Mouse (Mus musculus): Measurements from ENCODE around the gene Lss. TPM values are rescaled to one million over a fixed set of nuclear protein-coding genes. Genes with fewer than 3 reads are reported as not detected.

Lss gene
- polyA plus RNA-seq (2014; fragmentation: Illumina TruSeq; extraction: RNeasy Lipid Tissue Mini Kit (QIAGEN cat#74804); ENCODE audit: insufficient read depth, low read depth, low replicate concordance) = 8.2 TPM

DNA sequence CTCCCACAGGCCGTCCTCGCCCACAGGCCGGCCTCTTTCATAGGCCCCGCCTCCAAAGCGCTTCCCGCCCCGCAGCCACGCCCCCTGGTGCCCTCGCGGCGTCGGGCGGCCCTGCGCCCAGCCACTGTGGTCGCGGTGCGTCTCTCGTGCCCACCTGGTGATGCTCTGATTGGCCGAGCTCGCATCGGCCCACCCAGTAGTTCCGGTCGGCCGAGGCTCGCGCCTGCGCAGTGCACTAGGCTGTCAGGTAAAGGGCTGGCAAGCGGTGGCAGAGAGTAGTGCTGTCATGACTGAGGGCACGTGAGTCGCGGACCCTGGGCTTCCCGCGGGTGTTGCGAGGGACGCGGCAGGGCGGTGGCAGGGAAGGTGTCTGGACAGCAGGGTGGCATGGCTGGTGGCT lies at the start of gene Lss:
Lss (plus strand) TSS at position 214 of the 400 bp plus-strand sequence.

DNA sequence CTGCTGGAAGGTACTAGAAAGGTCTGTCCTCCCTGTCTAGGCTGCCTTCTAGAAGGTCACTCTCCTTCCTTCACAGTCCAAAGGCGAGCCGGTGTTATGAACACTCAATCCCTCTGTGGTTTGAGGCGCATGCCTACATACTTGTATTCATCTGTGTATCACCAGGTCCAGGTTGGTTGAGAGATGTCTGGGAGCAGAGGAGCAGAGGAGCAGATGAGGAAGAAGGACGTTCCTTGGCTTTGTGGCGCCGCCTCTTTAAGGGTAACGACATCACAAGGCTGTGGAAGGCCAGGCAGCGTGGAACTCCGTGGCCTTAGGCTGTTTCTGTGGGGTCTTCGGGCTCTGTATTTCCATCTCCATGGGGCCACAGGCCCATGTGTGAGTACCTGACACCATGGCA lies 30.6 kb downstream of the Lss start, which contains the start of gene Spatc1l:
Spatc1l (plus strand) TSS at position 301 of the 400 bp plus-strand sequence.

GRCm38 (mm10) chr10:76575374-76575773 lies 44.0 kb downstream of the Lss start, which contains the start of gene Ftcd:
Gene Ftcd (plus strand): TSS chr10:76575648.

Other genes with a start within 250 kb of the Lss start
- 6.0 TPM for gene Dip2a, start 186.3 kb upstream of the Lss start, polyA plus RNA-seq (2014; fragmentation: Illumina TruSeq; extraction: RNeasy Lipid Tissue Mini Kit (QIAGEN cat#74804); ENCODE audit: insufficient read depth, low read depth, low replicate concordance)
- not detected for gene AC141477.1, start 91.1 kb upstream of the Lss start, polyA plus RNA-seq (2014; fragmentation: Illumina TruSeq; extraction: RNeasy Lipid Tissue Mini Kit (QIAGEN cat#74804); ENCODE audit: insufficient read depth, low read depth, low replicate concordance)
- gene Pcnt, start 88.8 kb upstream of the Lss start, polyA plus RNA-seq (2014; fragmentation: Illumina TruSeq; extraction: RNeasy Lipid Tissue Mini Kit (QIAGEN cat#74804); ENCODE audit: insufficient read depth, low read depth, low replicate concordance) = 19.4 TPM
- 28.0 TPM for gene 2610028H24Rik, start 82.5 kb upstream of the Lss start, polyA plus RNA-seq (2014; fragmentation: Illumina TruSeq; extraction: RNeasy Lipid Tissue Mini Kit (QIAGEN cat#74804); ENCODE audit: insufficient read depth, low read depth, low replicate concordance)
- gene Mcm3ap, start 62.7 kb upstream of the Lss start, polyA plus RNA-seq (2014; fragmentation: Illumina TruSeq; extraction: RNeasy Lipid Tissue Mini Kit (QIAGEN cat#74804); ENCODE audit: insufficient read depth, low read depth, low replicate concordance) = 25.7 TPM
- gene Ybey, start 62.5 kb upstream of the Lss start, polyA plus RNA-seq (2014; fragmentation: Illumina TruSeq; extraction: RNeasy Lipid Tissue Mini Kit (QIAGEN cat#74804); ENCODE audit: insufficient read depth, low read depth, low replicate concordance) = 1.2 TPM
- gene Spatc1l, start 30.7 kb downstream of the Lss start, polyA plus RNA-seq (2014; fragmentation: Illumina TruSeq; extraction: RNeasy Lipid Tissue Mini Kit (QIAGEN cat#74804); ENCODE audit: insufficient read depth, low read depth, low replicate concordance) = 0.18 TPM
- gene Ftcd, start 44.1 kb downstream of the Lss start, polyA plus RNA-seq (2014; fragmentation: Illumina TruSeq; extraction: RNeasy Lipid Tissue Mini Kit (QIAGEN cat#74804); ENCODE audit: insufficient read depth, low read depth, low replicate concordance) = not detected
- 54.8 TPM for gene Col6a2, start 92.0 kb downstream of the Lss start, polyA plus RNA-seq (2014; fragmentation: Illumina TruSeq; extraction: RNeasy Lipid Tissue Mini Kit (QIAGEN cat#74804); ENCODE audit: insufficient read depth, low read depth, low replicate concordance)
- 62.6 TPM for gene Col6a1, start 194.6 kb downstream of the Lss start, polyA plus RNA-seq (2014; fragmentation: Illumina TruSeq; extraction: RNeasy Lipid Tissue Mini Kit (QIAGEN cat#74804); ENCODE audit: insufficient read depth, low read depth, low replicate concordance)